Mouse (Mus musculus): ENCODE data around the gene Dusp10.

Gene Dusp10

DNA sequence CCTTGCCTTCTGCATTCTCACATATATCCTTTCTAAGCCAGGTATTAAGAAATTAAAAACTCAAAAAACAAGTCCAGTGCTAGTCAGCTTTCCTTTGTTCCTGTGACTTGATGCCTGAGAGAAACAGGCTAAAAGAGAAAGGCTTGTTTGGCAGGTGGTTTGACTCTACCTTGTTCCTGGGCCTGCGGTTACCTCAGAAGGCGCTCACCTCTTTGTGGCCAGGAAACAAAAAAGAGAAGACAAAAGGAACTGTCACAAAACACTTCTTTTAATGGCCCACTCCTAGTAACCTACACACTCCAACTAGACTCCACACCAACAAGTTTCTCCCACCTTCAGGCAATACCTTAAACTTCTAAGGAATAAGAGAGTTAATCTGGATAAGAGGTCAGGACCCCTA is 11.5 kb downstream of the Dusp10 start:
- in situ Hi-C loops (cut with MboI; ENCODE audit: low pct_unique_long_range_greater_than_20kb in 1 of 2, low sequenced_read_pairs in 2 of 2, unreplicated experiment in 1 of 2): no loop called here

DNA sequence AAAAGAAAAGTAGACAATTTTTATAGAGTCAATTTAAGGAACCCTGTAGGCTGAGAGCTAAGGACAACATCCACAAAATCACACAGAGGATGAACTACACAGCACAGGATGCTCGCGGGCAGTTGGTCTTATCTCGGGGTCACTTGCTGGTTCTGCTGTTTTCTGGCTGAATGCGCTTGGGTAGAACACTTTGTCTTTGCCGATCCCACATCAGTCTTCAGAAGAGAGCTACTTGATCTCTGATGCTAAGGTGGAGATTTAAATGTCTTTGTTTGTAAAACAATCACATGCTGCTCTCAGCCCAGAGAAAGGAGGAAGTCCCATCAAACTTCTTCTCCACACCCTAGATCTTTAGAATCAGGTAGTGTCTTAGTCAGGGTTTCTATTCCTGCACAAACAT is 12.0 kb downstream of the Dusp10 start:
- in situ Hi-C loops (cut with MboI; ENCODE audit: low pct_unique_long_range_greater_than_20kb in 1 of 2, low sequenced_read_pairs in 2 of 2, unreplicated experiment in 1 of 2): no loop called here

DNA sequence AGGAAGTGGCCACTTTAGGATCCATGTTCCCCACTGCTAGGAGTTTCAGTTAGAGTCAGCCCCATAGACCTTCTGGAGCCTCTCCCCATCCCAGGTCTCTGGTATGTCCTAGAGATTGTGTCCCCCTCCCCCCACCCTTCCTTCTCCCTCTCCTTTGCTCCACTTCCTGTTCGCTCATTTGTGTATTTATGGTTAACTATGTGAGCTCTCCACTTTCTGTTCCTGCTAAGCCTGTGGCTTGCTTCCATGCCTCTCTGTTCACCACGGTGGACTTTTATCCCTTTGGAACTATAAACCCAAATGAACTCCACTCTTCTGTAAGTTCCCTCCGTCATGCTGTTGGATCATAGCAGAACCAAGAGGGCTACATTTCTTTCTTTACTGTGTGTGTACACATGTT is 13.9 kb downstream of the Dusp10 start:
- in situ Hi-C loops (cut with MboI; ENCODE audit: low pct_unique_long_range_greater_than_20kb in 1 of 2, low sequenced_read_pairs in 2 of 2, unreplicated experiment in 1 of 2): no loop called here

DNA sequence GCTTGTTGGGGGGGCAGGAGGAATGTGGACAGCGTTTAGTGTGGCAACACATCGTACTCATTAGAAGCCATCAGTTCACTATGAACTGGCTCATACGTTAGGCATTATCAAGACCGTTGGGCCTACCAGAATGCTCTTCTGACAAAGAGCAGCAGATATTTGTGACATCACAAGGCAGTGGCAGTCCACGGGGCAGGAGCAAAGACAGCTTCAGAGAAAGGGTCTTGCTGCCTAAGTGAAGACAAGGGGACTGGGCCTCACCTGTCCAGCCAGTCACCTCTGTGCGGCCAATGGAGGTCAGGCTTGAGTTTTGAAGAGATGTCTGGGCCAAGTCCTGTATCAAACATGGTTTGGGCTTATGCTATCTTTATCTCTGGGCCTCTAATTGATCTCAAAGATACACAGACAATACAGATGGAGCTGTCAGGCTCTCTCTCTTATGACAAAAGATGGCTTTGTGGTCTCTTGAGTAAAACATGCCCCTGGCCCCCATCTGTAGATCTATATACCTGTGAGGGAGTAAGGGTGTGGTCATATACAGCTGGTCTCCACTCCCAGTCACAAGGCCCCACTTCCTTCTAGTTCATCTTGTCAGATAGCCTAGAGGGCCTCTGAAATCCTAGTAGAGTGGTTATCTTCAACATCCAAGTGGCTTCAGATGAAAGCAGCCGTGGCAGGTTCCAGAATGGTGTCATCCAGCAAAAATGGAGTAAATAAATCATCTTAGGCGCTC is 17.1 kb downstream of the Dusp10 start:
- in situ Hi-C loops (cut with MboI; ENCODE audit: low pct_unique_long_range_greater_than_20kb in 1 of 2, low sequenced_read_pairs in 2 of 2, unreplicated experiment in 1 of 2): no loop called here

DNA sequence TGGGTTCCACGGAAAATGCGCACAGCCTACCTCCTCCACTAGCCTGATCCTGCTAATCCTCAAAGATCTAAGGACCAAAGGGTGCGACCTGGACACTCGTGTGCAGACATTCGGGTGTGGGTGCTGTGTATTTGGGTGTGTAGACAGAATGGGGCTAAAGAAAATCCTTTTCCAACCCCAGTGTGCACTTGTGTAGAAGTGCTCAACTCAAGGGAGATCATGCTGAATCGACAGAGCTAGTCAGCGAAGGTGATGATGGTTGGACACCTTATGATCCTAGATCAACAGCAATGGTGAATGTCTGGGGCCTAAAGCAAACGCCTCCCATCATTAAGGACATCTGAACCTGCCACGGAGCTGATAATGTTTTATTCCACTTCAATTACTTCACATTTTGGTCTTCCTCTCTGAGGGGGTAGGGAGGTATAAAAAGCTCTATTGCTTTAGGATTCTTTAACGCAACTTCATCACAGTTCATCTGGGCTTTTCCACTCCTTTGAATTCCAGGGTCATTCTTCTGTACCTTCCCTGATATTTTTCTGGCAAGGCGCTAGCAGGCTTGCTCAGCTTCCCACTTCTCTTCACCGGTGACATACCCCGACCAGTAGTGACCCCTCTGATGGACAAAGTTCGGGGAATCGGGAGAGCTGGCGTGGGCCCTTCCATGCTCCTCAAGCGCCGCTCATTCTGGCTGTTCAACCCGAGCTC is 19.7 kb downstream of the Dusp10 start:
- in situ Hi-C loops (cut with MboI; ENCODE audit: low pct_unique_long_range_greater_than_20kb in 1 of 2, low sequenced_read_pairs in 2 of 2, unreplicated experiment in 1 of 2): no loop called here

DNA sequence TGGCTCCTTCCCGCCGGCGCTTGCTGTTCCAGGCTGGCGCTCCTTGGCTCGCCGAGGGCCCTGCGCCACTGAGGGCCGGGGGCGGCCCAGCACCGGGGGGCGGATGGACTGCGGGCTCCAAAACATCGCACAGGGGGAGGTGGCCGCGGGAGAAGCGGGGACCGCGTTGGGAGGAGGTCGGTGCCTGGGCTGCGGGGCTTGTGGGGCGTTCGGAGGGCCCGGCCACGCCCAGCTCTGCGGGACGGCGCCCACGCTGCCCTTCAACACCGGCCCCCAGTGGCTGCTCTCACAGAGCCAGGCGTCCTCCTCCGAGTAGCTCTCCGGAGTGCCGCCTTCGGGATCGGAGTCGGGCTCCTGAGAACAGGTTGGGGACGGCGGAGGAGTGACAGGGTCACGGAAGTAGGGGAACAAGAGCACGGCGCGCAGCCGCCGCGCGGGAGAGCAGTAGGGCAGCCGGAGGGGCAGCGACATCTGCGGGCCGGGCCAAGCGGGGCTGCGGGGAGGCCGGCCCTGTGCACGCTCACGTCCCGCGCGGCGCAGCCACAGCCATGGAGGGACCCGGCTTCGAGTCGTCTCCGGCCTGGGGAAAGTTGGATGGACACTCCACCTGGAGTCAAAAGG is 20.4 kb downstream of the Dusp10 start:
- in situ Hi-C loops (cut with MboI; ENCODE audit: low pct_unique_long_range_greater_than_20kb in 1 of 2, low sequenced_read_pairs in 2 of 2, unreplicated experiment in 1 of 2): no loop called here

DNA sequence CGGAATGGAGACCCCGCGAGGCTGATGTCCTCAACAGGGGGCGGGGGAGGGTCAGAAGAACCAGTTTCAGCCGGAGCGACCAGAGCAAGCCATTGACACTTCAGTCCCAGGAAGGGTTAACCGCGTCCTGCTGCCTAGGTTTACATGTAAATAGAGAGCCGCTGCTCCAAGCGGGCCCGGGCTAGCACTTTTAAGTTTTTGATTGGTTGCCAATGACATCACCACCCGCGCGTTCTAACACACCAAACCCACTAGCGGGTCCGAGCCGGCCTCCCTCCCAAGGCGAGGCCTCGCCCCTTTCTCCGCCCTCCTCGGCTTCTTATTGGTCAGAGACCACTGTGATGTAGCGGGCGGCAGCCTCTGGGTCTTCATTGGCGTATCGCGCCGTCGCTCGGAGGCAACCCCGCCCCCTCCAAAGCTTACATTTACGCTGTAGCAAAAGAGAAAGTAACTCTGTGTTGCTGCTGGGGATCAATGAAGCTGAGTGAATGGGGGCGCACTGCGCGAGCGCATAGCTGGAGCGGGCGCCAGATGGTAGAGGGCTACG is 21.0 kb downstream of the Dusp10 start, which contains the start of gene 1700056E22Rik:
Gene 1700056E22Rik, minus strand, starts transcription at position 291 of the 547 bp plus-strand sequence.
- in situ Hi-C loops (cut with MboI; ENCODE audit: low pct_unique_long_range_greater_than_20kb in 1 of 2, low sequenced_read_pairs in 2 of 2, unreplicated experiment in 1 of 2): no loop called here

DNA sequence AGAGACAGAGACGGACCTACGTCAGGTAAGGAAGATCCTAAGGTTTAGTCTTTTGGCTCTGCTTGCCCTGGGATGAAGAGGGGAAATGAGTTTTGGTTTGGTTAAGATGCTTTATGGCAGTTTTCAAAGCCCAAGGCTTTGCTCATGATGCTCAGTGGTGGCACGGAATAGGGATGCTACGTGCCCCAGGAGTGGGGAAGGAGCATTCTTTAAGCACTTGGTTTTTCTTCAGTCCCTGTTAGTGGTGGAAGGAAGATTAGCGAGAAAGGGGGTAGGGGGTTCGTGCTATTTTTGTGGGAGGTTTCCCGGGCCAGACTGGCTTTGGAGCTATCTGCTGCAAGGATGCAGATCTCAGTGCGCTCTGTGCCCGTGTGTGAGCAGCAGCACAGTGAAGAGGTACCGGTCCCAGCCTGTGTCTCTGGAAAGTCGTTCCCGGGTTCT is 21.7 kb downstream of the Dusp10 start:
- in situ Hi-C loops (cut with MboI; ENCODE audit: low pct_unique_long_range_greater_than_20kb in 1 of 2, low sequenced_read_pairs in 2 of 2, unreplicated experiment in 1 of 2): no loop called here

DNA sequence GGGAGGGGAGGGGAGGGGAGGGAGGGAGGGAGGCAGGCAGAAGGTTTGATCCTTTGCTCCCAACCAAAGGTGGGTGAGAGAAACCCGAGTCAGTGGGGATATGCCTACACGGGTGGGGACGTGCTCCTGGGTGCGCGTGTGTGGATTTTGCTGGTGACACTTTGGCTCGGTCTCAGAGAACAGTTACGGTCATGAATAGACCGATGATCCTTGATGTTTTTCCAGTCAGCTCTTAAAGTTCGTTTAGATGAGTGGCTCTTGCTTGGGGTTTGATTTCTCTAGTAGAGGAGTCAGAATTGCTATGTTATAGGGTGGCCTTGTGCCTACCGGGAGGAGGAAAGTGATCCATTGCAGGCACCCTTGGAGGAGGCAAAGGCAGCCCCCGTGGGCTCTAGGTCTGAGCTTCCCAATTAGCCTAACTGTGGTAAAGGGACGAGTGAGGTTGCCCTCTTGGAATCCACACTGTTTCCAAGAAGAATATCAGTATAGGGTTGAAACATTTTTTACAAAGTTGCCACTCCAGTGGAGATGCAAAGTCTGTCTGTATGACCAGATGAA is 22.3 kb downstream of the Dusp10 start:
- in situ Hi-C loops (cut with MboI; ENCODE audit: low pct_unique_long_range_greater_than_20kb in 1 of 2, low sequenced_read_pairs in 2 of 2, unreplicated experiment in 1 of 2): no loop called here

DNA sequence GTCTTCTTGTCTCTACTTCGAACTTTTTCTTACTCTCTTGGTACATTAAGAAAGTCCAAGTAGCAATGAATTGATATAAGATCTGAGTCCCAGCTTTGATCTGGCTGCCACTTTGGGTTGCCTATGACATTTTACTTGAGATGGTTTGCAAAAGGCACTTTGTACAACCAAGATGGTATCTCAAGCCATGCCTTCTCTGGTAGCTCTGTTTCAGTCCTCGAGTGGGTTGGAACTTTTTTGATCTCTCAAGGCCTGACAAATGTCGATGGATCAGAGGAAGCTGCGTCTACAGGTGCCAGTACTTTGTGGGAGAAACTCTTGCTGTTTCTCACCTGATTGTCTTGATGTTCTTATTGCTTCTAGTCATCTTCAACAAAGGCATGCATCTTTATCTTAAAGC is 24.7 kb downstream of the Dusp10 start:
- in situ Hi-C loops (cut with MboI; ENCODE audit: low pct_unique_long_range_greater_than_20kb in 1 of 2, low sequenced_read_pairs in 2 of 2, unreplicated experiment in 1 of 2): no loop called here

DNA sequence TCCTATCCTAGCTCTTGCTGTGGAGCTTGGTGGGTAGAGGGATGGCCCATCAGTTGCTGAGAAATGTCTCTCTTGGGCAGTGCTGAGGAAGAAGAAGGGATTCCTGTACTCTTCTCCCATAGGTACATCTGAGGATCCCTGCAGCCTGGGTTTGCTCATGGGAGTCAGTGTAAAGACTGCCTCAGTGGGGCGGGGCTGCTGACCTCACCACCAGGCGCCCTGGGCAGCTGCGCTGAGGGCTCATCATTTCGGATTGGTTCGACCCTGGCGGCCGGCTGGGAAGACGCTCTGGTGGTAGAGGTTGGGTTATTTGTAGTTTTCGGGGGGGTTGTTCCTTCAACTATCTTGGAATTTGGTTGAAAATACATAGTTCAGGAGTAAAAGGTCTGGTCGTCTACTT is 26.2 kb downstream of the Dusp10 start:
- in situ Hi-C loops (cut with MboI; ENCODE audit: low pct_unique_long_range_greater_than_20kb in 1 of 2, low sequenced_read_pairs in 2 of 2, unreplicated experiment in 1 of 2): no loop called here

DNA sequence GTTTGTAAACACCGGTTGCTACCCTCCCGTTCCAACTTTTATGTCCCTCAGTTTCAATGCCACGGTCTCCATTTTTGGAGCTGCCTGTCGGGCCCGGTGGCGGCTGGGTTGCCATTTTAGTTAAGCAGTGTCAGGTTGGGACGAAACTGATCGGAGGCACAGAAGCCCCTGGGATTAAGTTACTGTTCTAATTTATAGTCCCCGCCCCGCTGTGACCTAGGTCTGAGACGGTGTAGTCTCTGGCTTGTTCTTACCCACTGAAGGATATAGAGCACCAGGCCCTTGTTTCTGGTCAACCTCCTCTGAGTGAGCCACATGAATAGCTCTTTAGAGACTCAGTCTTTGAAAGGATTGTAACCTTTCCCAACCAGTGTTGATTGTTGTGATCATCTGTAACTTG is 27.1 kb downstream of the Dusp10 start:
- in situ Hi-C loops (cut with MboI; ENCODE audit: low pct_unique_long_range_greater_than_20kb in 1 of 2, low sequenced_read_pairs in 2 of 2, unreplicated experiment in 1 of 2): no loop called here

DNA sequence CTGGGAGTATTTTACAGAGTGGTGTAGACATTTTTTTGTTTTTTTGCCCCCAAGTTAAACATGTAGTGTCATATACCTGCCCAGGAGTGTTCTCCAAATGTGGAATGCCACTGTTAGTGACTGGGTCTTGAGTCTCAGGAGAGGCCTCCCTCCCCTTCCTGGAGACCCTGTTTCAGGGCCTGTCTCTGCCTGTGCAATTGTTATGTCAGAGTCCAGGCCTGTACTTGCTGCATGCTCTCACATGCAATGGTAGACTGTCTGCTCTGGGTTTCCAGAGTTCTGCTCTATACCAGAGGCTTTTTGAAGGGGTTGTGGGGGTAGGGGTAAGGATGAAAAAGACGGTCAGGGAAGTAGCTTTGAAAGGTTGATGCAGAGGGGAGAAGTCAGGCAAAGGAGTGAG is 27.8 kb downstream of the Dusp10 start:
- in situ Hi-C loops (cut with MboI; ENCODE audit: low pct_unique_long_range_greater_than_20kb in 1 of 2, low sequenced_read_pairs in 2 of 2, unreplicated experiment in 1 of 2): no loop called here

DNA sequence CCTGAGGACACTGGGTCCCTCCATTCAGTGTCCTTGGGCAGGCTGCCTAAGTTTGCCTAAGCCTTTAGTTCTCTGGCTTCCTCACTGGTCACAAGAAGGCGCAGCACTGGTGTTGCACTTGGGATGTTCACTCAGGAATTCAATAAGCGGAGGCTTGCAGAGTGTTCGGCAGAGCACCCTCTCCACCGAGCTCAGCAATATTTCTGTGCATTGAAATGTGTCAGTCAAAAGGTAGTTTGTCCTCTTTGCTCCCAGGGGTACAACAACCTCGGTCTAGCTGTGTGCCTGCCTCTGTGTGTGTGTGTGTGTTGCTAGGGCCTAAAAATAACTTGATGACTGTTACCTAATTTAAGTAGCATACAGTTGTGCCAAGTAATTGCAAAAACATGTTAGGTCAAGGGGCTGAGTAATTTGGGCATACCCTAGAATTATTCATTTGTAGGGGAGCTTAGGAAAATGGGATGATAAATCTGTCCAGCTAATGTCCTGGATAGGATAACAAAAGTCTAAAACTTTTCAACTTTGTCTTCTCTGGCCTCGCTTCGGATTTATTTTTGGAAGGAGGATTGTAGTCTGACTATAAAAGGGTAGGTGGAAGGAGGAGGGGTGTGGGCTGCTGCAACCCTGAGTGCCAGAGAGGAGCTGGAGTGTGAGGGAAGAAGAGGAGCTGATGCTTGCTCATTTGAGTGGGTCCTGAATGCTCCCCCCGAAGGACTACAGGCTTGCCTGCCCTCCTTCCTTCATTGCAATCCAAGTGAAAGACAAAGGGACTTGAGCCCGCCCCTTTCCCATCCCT is 28.9 kb downstream of the Dusp10 start:
- in situ Hi-C loops (cut with MboI; ENCODE audit: low pct_unique_long_range_greater_than_20kb in 1 of 2, low sequenced_read_pairs in 2 of 2, unreplicated experiment in 1 of 2): no loop called here

DNA sequence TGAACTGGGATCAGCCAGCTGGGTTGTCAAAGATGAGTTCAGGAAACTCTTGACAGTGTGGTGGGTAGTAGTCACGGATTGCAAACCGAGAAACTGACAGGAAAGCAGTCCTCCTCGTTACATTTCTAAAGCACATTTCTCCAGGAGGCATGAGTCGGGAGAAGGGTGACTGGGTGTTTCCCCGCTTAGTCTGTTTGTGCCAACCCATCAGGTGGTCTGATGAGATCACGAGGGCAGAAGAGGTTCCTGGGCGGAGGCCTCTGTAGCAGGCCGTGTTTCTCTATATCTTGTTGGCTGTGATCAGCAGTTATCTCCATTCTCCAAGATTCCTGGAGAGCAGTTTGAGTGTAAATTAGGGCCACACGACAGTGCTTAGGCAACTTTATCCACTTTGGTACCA is 29.6 kb downstream of the Dusp10 start:
- in situ Hi-C loops (cut with MboI; ENCODE audit: low pct_unique_long_range_greater_than_20kb in 1 of 2, low sequenced_read_pairs in 2 of 2, unreplicated experiment in 1 of 2): no loop called here

DNA sequence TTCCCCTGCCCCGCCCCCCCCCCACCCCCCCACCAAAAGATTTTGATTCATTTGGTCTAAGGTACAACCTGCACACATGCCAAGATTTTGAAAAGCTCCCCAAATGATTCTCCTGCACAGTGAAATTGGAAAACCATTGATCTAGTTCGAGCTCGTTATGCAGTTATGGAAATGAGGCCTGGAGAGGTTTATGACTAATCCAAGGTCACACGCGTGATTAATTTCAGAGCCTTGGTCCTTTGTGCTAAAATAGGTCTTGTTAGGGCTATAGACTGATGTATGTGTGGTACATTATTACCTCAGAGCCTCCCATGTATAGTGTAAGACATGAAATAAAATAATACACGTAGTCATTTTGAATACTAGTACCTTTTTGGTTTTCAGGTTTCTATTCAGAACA is 30.3 kb downstream of the Dusp10 start:
- in situ Hi-C loops (cut with MboI; ENCODE audit: low pct_unique_long_range_greater_than_20kb in 1 of 2, low sequenced_read_pairs in 2 of 2, unreplicated experiment in 1 of 2): no loop called here

DNA sequence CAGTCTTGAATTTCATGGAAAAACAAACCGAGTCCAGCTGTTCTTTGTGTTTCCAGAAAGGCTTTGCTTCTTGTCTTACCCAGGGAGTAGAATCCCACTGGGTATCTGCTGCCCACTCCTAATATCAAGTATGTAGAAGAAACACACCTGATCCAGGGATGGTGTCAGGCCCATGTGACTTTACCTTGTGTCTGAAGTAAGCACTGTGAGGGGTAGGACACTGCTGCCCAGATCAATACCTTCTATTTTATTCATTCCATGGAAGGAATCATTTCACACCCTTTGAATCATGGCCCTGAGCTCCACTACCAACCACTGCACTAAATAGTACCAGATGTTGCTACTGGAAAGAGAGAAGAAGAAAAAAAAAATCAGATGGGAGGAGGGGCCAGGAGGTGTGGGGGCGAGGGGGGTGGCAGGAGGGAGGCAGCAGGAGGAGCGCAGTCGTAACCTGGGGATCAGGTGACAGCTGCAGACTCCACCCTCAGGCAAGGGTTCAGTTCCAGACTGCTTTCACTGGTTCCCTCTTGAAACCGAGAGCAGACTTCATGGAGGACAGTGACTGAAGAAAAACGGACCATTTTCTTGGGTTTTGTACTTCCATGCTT is 33.1 kb downstream of the Dusp10 start:
- in situ Hi-C loops (cut with MboI; ENCODE audit: low pct_unique_long_range_greater_than_20kb in 1 of 2, low sequenced_read_pairs in 2 of 2, unreplicated experiment in 1 of 2): no loop called here

DNA sequence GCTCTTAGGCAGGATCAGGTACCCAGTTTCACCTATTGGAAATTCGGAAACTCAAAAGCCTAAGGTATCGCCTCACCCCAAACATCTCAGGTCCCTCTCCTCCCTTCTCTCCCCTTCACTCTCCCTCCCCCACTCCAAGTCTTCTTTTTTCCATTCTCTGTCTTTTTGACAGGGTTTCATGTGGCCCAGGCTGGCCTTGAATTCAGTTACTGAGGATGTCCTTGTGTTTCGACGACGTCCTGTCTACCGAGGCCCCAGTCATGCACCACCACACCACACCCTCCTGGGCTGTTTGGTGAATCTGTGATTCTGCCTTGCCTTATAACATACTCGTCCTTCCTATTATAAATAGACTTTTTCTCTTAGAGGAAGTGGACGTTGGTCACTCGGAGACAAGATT is 34.7 kb downstream of the Dusp10 start:
- in situ Hi-C loops (cut with MboI; ENCODE audit: low pct_unique_long_range_greater_than_20kb in 1 of 2, low sequenced_read_pairs in 2 of 2, unreplicated experiment in 1 of 2): no loop called here

Measured in mouse embryonic stem cell (cell line).